Mouse (Mus musculus): ENCODE results near the gene Abca4. TPM values are rescaled to one million over a fixed set of nuclear protein-coding genes. Genes with fewer than 3 reads are reported as not detected.

Gene Abca4
- polyA plus RNA-seq, 1 experiment, result 1.7 TPM

GRCm38 (mm10) chr3:122047402-122047801 lies 3.2 kb downstream of the Abca4 start:
- Histone ChIP-seq H3K36me3 (ENCODE audit: control insufficient read depth, insufficient read depth) (no peaks in the 10 kb centered on the region), H3K79me2 (ENCODE audit: control insufficient read depth, insufficient read depth) (no peaks in the 10 kb centered on the region), H3K4me2 (ENCODE audit: low read depth) (peak overlapping the region; percentile 59), H3ac (ENCODE audit: control insufficient read depth, insufficient read length) (no peak overlapping the region), H3K27me3 (ENCODE audit: control insufficient read depth, insufficient read depth, insufficient read length) (no peaks in the 10 kb centered on the region), H3K4me3 (no peak overlapping the region)
- no peak for TF ChIP-seq MYOD1 (IDR thresholded peaks at IDR 0.05; ENCODE audit: control insufficient read depth in 1 of 3, insufficient read length in 2 of 3, low read depth in 2 of 3)
- no peak for TF ChIP-seq MYOG (IDR thresholded peaks at IDR 0.05; ENCODE audit: control insufficient read depth in 1 of 3, insufficient read depth in 1 of 3, insufficient read length in 2 of 3, low read depth in 2 of 3)
- no peak for TF ChIP-seq SRF (IDR thresholded peaks at IDR 0.05; ENCODE audit: control insufficient read depth, insufficient read length, low read depth)

- no peak for TF ChIP-seq POLR2A (IDR thresholded peaks at IDR 0.05; ENCODE audit: insufficient read length, low read depth)
- peak in 1 of 3 experiments; percentile 49 for TF ChIP-seq MYOG (IDR thresholded peaks at IDR 0.05; ENCODE audit: control insufficient read depth in 1 of 3, insufficient read depth in 1 of 3, insufficient read length in 2 of 3, low read depth in 2 of 3)
- no peak for TF ChIP-seq TCF12 (IDR thresholded peaks at IDR 0.05; ENCODE audit: insufficient read depth, poor library complexity, severe bottlenecking)
- no peak for TF ChIP-seq MAX (IDR thresholded peaks at IDR 0.05; ENCODE audit: low read depth)
- TF ChIP-seq TCF3 (IDR thresholded peaks at IDR 0.05; ENCODE audit: insufficient read length, low read depth), result no peak
- TF ChIP-seq MYOD1 (IDR thresholded peaks at IDR 0.05; ENCODE audit: control insufficient read depth in 1 of 3, insufficient read length in 2 of 3, low read depth in 2 of 3), result peak in 2 of 3 experiments; percentile 32 to 47
- no peaks in the 10 kb centered on the region for H3K36me3 ChIP-seq (ENCODE audit: control insufficient read depth, insufficient read depth)
- no peak overlapping the region for H3K4me3 ChIP-seq
- no peaks in the 10 kb centered on the region for H3K27me3 ChIP-seq (ENCODE audit: control insufficient read depth, insufficient read depth, insufficient read length)
- H3ac ChIP-seq (ENCODE audit: control insufficient read depth, insufficient read length), result no peak overlapping the region
- H3K4me2 ChIP-seq (ENCODE audit: low read depth), result peak overlapping the region; percentile 59
- no peaks in the 10 kb centered on the region for H3K79me2 ChIP-seq (ENCODE audit: control insufficient read depth, insufficient read depth)
These were observed 3.9 kb downstream of the Abca4 start for GRCm38 (mm10) chr3:122047921-122048861.

DNA sequence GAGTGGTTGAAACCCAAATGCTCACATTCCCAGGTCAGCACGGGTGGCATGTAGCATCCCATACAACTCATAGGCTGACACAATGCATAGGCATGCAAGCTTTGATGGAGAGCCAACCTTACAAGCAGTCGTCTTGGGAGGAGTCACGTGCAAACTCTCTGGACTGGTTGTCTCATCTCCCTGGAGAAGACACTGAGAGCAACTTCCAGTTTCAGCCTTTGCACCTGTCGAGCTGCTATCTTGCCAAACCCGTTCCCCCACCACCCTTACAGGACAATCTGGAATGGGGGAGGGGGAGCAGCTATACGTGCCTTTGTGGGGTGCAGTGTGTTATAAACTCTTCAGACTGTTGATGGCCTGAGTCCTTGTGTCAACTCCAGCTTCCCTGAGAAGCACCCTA lies 4.9 kb downstream of the Abca4 start:
- no peaks in the 10 kb centered on the region for H3K79me2 ChIP-seq (ENCODE audit: control insufficient read depth, insufficient read depth)
- no peaks in the 10 kb centered on the region for H3K27me3 ChIP-seq (ENCODE audit: control insufficient read depth, insufficient read depth, insufficient read length)
- H3K36me3 ChIP-seq (ENCODE audit: control insufficient read depth, insufficient read depth), result no peaks in the 10 kb centered on the region
- no peak overlapping the region for H3K4me2 ChIP-seq (ENCODE audit: low read depth)
- TF ChIP-seq MAX (IDR thresholded peaks at IDR 0.05; ENCODE audit: low read depth) (no peak), CEBPB (IDR thresholded peaks at IDR 0.05; ENCODE audit: insufficient read depth, poor library complexity, severe bottlenecking) (no peak), POLR2A (IDR thresholded peaks at IDR 0.05; ENCODE audit: insufficient read length, low read depth) (no peak), MYOD1 (IDR thresholded peaks at IDR 0.05; ENCODE audit: control insufficient read depth in 1 of 3, insufficient read length in 2 of 3, low read depth in 2 of 3) (peak in 2 of 3 experiments; percentile 78 to 80), MYOG (IDR thresholded peaks at IDR 0.05; ENCODE audit: control insufficient read depth in 1 of 3, insufficient read depth in 1 of 3, insufficient read length in 2 of 3, low read depth in 2 of 3) (peak in 1 of 3 experiments; percentile 67), USF1 (IDR thresholded peaks at IDR 0.05; ENCODE audit: low read depth) (peak; percentile 34)
- H3ac ChIP-seq (ENCODE audit: control insufficient read depth, insufficient read length), result no peak overlapping the region
- H3K4me3 ChIP-seq, result no peak overlapping the region

DNA sequence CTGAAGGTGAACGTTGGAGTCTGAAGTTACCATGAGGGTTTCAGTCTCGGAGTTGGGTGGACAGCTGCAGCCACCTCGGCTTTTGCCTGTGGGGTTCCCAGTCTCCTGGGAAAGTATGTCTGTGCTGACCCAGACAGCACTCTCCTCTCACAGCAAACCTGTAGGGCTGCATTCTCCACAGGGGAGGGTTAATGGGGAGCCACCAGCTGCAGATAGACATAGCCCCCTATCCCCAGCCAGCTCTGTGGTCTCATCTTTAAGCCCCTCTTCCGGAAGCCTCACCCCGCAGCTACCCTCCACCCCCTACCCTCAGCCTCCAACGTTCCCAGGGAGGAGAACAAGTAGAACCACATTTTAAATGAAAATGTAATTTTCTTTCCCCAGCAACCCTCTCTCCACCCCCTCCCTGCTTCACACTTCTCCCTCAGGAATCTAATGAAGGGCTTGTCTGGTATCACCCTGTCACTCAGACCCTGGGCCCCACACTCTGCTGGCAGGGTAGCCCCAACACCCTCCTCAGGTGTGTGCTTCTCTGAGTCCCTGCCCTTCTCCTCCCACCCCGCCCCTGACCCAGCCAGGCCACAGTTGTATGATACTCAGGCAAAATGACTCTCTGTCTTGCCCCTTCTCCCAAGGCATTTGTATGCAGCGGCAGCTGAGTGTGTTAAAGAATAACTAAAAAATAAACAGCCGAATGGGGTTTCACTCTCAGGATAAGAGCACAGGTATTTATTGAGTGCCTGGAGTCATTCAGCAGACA lies 14.4 kb downstream of the Abca4 start:
- H3K4me3 ChIP-seq, result no peak overlapping the region
- H3ac ChIP-seq (ENCODE audit: control insufficient read depth, insufficient read length), result no peak overlapping the region
- no peaks in the 10 kb centered on the region for H3K27me3 ChIP-seq (ENCODE audit: control insufficient read depth, insufficient read depth, insufficient read length)
- no peak overlapping the region for H3K4me2 ChIP-seq (ENCODE audit: low read depth)
- H3K36me3 ChIP-seq (ENCODE audit: control insufficient read depth, insufficient read depth), result no peaks in the 10 kb centered on the region
- H3K79me2 ChIP-seq (ENCODE audit: control insufficient read depth, insufficient read depth), result no peaks in the 10 kb centered on the region
- no peak for TF ChIP-seq MYOG (IDR thresholded peaks at IDR 0.05; ENCODE audit: control insufficient read depth in 1 of 3, insufficient read depth in 1 of 3, insufficient read length in 2 of 3, low read depth in 2 of 3)
- no peak for TF ChIP-seq CEBPB (IDR thresholded peaks at IDR 0.05; ENCODE audit: insufficient read depth, poor library complexity, severe bottlenecking)

DNA sequence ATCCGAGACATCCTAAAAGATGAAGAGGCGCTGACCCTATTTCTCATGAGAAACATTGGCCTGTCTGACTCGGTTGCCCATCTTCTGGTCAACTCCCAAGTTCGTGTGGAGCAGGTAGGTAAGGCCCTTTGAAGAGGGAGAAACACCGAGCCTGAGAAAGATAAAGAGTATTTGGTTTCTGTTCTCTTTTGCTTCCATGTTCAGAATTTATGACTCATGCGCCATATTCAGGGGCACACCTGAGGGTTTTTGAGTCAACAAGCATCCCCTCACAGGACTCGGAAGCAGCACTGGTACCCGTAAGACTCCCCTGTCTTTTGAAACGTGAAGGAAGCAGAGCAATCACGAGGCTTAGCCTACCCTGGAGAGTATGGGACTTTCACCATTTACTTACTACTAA lies 18.3 kb downstream of the Abca4 start:
- Histone ChIP-seq H3K4me3 (no peak overlapping the region), H3K36me3 (ENCODE audit: control insufficient read depth, insufficient read depth) (no peaks in the 10 kb centered on the region), H3K79me2 (ENCODE audit: control insufficient read depth, insufficient read depth) (no peaks in the 10 kb centered on the region), H3K4me2 (ENCODE audit: low read depth) (no peak overlapping the region), H3ac (ENCODE audit: control insufficient read depth, insufficient read length) (no peak overlapping the region), H3K27me3 (ENCODE audit: control insufficient read depth, insufficient read depth, insufficient read length) (no peaks in the 10 kb centered on the region)
- TF ChIP-seq POLR2AphosphoS2 (IDR thresholded peaks at IDR 0.05; ENCODE audit: insufficient read length, low read depth) (no peak), SRF (IDR thresholded peaks at IDR 0.05; ENCODE audit: control insufficient read depth, insufficient read length, low read depth) (no peak), USF1 (IDR thresholded peaks at IDR 0.05; ENCODE audit: low read depth) (no peak), REST (IDR thresholded peaks at IDR 0.05; ENCODE audit: insufficient read depth, insufficient read length) (no peak), MYOG (IDR thresholded peaks at IDR 0.05; ENCODE audit: control insufficient read depth in 1 of 3, insufficient read depth in 1 of 3, insufficient read length in 2 of 3, low read depth in 2 of 3) (no peak), E2F4 (IDR thresholded peaks at IDR 0.05; ENCODE audit: insufficient read depth) (no peak), TCF12 (IDR thresholded peaks at IDR 0.05; ENCODE audit: insufficient read depth, poor library complexity, severe bottlenecking) (no peak), CEBPB (IDR thresholded peaks at IDR 0.05; ENCODE audit: insufficient read depth, poor library complexity, severe bottlenecking) (no peak), MAX (IDR thresholded peaks at IDR 0.05; ENCODE audit: low read depth) (no peak), TCF3 (IDR thresholded peaks at IDR 0.05; ENCODE audit: insufficient read length, low read depth) (no peak), MYOD1 (IDR thresholded peaks at IDR 0.05; ENCODE audit: control insufficient read depth in 1 of 3, insufficient read length in 2 of 3, low read depth in 2 of 3) (no peak), POLR2A (IDR thresholded peaks at IDR 0.05; ENCODE audit: insufficient read length, low read depth) (no peak)

All from myocyte (in vitro differentiated cells).